Mouse (Mus musculus): Measurements from ENCODE around the gene Gm14435. TPM values are rescaled to one million over a fixed set of nuclear protein-coding genes. Genes with fewer than 3 reads are reported as not detected.
"Not testable (repeated sequence)": the region's sequence is repeated elsewhere in the genome, so short reads cannot be mapped to it uniquely, and the experiment has no call there.

The Gm14435 gene
- 0.80 and 1.1 TPM in 2 replicates for polyA plus RNA-seq (2012; rRNA removed)

- H3K36me3 ChIP-seq (ENCODE audit: control insufficient read depth, insufficient read depth, low read length); DNase-seq; H3K27me3 ChIP-seq (ENCODE audit: control insufficient read depth, insufficient read depth, low read length); H3K4me3 ChIP-seq (ENCODE audit: control insufficient read depth, insufficient read depth, low read length); H3K4me1 ChIP-seq (replicated peaks; ENCODE audit: control insufficient read depth, insufficient read depth, low read length); H3K27ac ChIP-seq (ENCODE audit: control insufficient read depth, insufficient read depth, low read length): not testable (repeated sequence)
- no CpG with 5 or more reads among the region's 6 CpGs for WGBS
Measured at GRCm38 (mm10) chr2:176423294-176423693, at the start of gene Gm14435. Gm14435 (plus strand) TSS chr2:176423594.

Other genes starting within 250 kb of the Gm14435 start
- 0.41 TPM in 1 of 2 replicates, not detected in the other for gene 2210418O10Rik, start 197.0 kb upstream of the Gm14435 start, polyA plus RNA-seq (2012; rRNA removed)
- gene Gm11009, start 104.1 kb upstream of the Gm14435 start, polyA plus RNA-seq (2012; rRNA removed) = not detected in 2 replicates
- gene Gm14434, start 63.2 kb downstream of the Gm14435 start, polyA plus RNA-seq (2012; rRNA removed) = 3.2 and 3.5 TPM in 2 replicates
- not detected in 2 replicates for gene Zfp967, start 97.5 kb downstream of the Gm14435 start, polyA plus RNA-seq (2012; rRNA removed)
- 1.5 and 5.0 TPM in 2 replicates for gene Gm14308, start 212.8 kb downstream of the Gm14435 start, polyA plus RNA-seq (2012; rRNA removed)
- 2.5 and 2.8 TPM in 2 replicates for gene Zfp973, start 246.9 kb downstream of the Gm14435 start, polyA plus RNA-seq (2012; rRNA removed)

Measured in thymus, adult 2 months (tissue).